In genomic region chr9:107296016-107296040, GRCm38 (mm10) we compare ENCODE assay signal across 8 mouse cellular contexts. TPM values are rescaled to one million over a fixed set of nuclear protein-coding genes. Genes with fewer than 3 reads are reported as not detected.
A peak's percentile ranks its signal among the peaks of the same experiment; 100 is the strongest.
DNase-seq lines count a peak whose midpoint lies in the region; ATAC-seq lines count a peak whose summit lies in the region.

Gene Cish, plus strand, starts transcription at chr9:107296026.

- peak within 1 kb of the TSS; percentile 80 for H3K4me3 ChIP-seq in lung, embryonic 16.5 days (ENCODE audit: low read length)
- peak within 1 kb of the TSS; percentile 57 for H3K4me3 ChIP-seq in embryonic facial prominence, embryonic 14.5 days (ENCODE audit: low read depth, low read length)
- H3K4me3 ChIP-seq in hindbrain, embryonic 12.5 days, result peak within 1 kb of the TSS; percentile 52
- H3K4me3 ChIP-seq in midbrain, embryonic 14.5 days (replicated peaks; ENCODE audit: low read depth, low read length), result peak within 1 kb of the TSS; percentile 71

- peaks cover 7% of the 10 kb centered on the region for H3K36me3 ChIP-seq in lung, embryonic 16.5 days (ENCODE audit: control insufficient read depth, insufficient read depth, low read length)
- peaks cover 11% of the 10 kb centered on the region for H3K36me3 ChIP-seq in embryonic facial prominence, embryonic 14.5 days (ENCODE audit: control insufficient read depth, insufficient read depth, low read length)
- H3K36me3 ChIP-seq in hindbrain, embryonic 12.5 days, result no peaks in the 10 kb centered on the region
- peaks cover 4% of the 10 kb centered on the region for H3K36me3 ChIP-seq in midbrain, embryonic 14.5 days (ENCODE audit: control insufficient read depth, insufficient read depth, low read length)

- intact Hi-C loops in left cerebral cortex, postnatal 36 days (cut with DNase I), result no loop called here

- no peak for ATAC-seq in lung, embryonic 16.5 days (ENCODE audit: low read depth)
- no peak for ATAC-seq in embryonic facial prominence, embryonic 14.5 days (ENCODE audit: low read depth)
- no peak for ATAC-seq in hindbrain, embryonic 12.5 days (ENCODE audit: low FRiP score)
- no peak for ATAC-seq in midbrain, embryonic 14.5 days (ENCODE audit: low FRiP score, low TSS enrichment)

- peak within 1 kb of the TSS; percentile 91 for H3K9ac ChIP-seq in lung, embryonic 16.5 days (ENCODE audit: low read length)
- peak within 1 kb of the TSS; percentile 71 for H3K9ac ChIP-seq in embryonic facial prominence, embryonic 14.5 days (ENCODE audit: low read depth, low read length)
- H3K9ac ChIP-seq in hindbrain, embryonic 12.5 days, result peak within 1 kb of the TSS; percentile 66
- H3K9ac ChIP-seq in midbrain, embryonic 14.5 days (replicated peaks; ENCODE audit: low read length), result peak within 1 kb of the TSS; percentile 66

- peaks cover 15% of the 10 kb centered on the region for H3K4me1 ChIP-seq in lung, embryonic 16.5 days (replicated peaks; ENCODE audit: control insufficient read depth, insufficient read depth, low read length)
- 0 out of 2 replicates have a peak, but pooled peaks cover 3% of the 10 kb centered on the region for H3K4me1 ChIP-seq in embryonic facial prominence, embryonic 14.5 days (ENCODE audit: control insufficient read depth, insufficient read depth, low read length)
- H3K4me1 ChIP-seq in hindbrain, embryonic 12.5 days, result peaks cover 15% of the 10 kb centered on the region
- peaks cover 13% of the 10 kb centered on the region for H3K4me1 ChIP-seq in midbrain, embryonic 14.5 days (ENCODE audit: control insufficient read depth, insufficient read depth, low read length)

- H3K4me2 ChIP-seq in lung, embryonic 16.5 days (ENCODE audit: low read depth, low read length), result peak within 1 kb of the TSS; percentile 91
- peak within 1 kb of the TSS; percentile 76 for H3K4me2 ChIP-seq in embryonic facial prominence, embryonic 14.5 days (ENCODE audit: low read depth, low read length)
- peak within 1 kb of the TSS; percentile 72 for H3K4me2 ChIP-seq in hindbrain, embryonic 12.5 days (replicated peaks)
- peak within 1 kb of the TSS; percentile 95 for H3K4me2 ChIP-seq in midbrain, embryonic 14.5 days (ENCODE audit: low read length)

- no peaks in the 10 kb centered on the region for H3K27me3 ChIP-seq in lung, embryonic 16.5 days (ENCODE audit: control insufficient read depth, insufficient read depth, low read depth, low read length)
- no peaks in the 10 kb centered on the region for H3K27me3 ChIP-seq in embryonic facial prominence, embryonic 14.5 days (replicated peaks; ENCODE audit: control insufficient read depth, insufficient read depth, low read length)
- peaks cover 13% of the 10 kb centered on the region for H3K27me3 ChIP-seq in hindbrain, embryonic 12.5 days
- H3K27me3 ChIP-seq in midbrain, embryonic 14.5 days (ENCODE audit: control insufficient read depth, insufficient read depth, low read length), result no peaks in the 10 kb centered on the region

- DNase-seq in lung, postnatal 4 days, result no peak
- no peak for DNase-seq in embryonic facial prominence, embryonic 14.5 days (ENCODE audit: low spot score)
- DNase-seq in midbrain, embryonic 14.5 days, result no peak
- no peak for DNase-seq in right cerebral cortex, postnatal 10 days (ENCODE audit: low spot score in 2 of 2)
- no peak for DNase-seq in left cerebral cortex, postnatal 36 days (ENCODE audit: low spot score in 2 of 2)
- DNase-seq in urinary bladder, postnatal 4 days (ENCODE audit: low spot score in 2 of 2), result no peak

- peak within 1 kb of the TSS; percentile 92 for H3K27ac ChIP-seq in lung, embryonic 16.5 days (ENCODE audit: low read length)
- peak within 1 kb of the TSS; percentile 69 for H3K27ac ChIP-seq in embryonic facial prominence, embryonic 14.5 days (replicated peaks; ENCODE audit: low read depth, low read length)
- no peak within 1 kb of the TSS for H3K27ac ChIP-seq in hindbrain, embryonic 12.5 days
- no peak within 1 kb of the TSS for H3K27ac ChIP-seq in midbrain, embryonic 14.5 days (replicated peaks; ENCODE audit: low read depth, low read length)

- no peaks in the 10 kb centered on the region for H3K9me3 ChIP-seq in lung, embryonic 16.5 days (ENCODE audit: control insufficient read depth, low read length)
- H3K9me3 ChIP-seq in embryonic facial prominence, embryonic 14.5 days (ENCODE audit: control insufficient read depth, low read length), result no peaks in the 10 kb centered on the region
- no peaks in the 10 kb centered on the region for H3K9me3 ChIP-seq in hindbrain, embryonic 12.5 days (replicated peaks)
- no peaks in the 10 kb centered on the region for H3K9me3 ChIP-seq in midbrain, embryonic 14.5 days (ENCODE audit: control insufficient read depth, low read length)

RNA-seq across cellular contexts. Expression of gene Cish, which starts in this region (rescaled TPM):
- polyA plus RNA-seq in lung, embryonic 16.5 days (2015; fragmentation: Nextera tagmentation; extraction: Ambion mirVana), result 19.3 and 20.5 TPM in 2 replicates
- polyA plus RNA-seq in embryonic facial prominence, embryonic 14.5 days (2014; fragmentation: Nextera tagmentation; extraction: Ambion mirVana), result 5.8 and 6.6 TPM in 2 replicates
- 6.8 and 8.0 TPM in 2 replicates for polyA plus RNA-seq in hindbrain, embryonic 12.5 days (2016; fragmentation: Nextera tagmentation; extraction: Ambion mirVana)
- polyA plus RNA-seq in midbrain, embryonic 14.5 days (2014; fragmentation: Nextera tagmentation; extraction: Ambion mirVana), result 5.0 and 5.5 TPM in 2 replicates
- 10 to 100 TPM in 1 of 2 experiments, 1 to 10 TPM in 1; 4.8 to 11.0 TPM for total RNA-seq in left cerebral cortex, postnatal 36 days (2021)

Comparison
In these comparisons a context has a peak if more than half of its experiments do, and no peak if none do; other contexts are left out.
1. H3K27ac ChIP-seq: peak in lung, embryonic 16.5 days (single experiment) and embryonic facial prominence, embryonic 14.5 days (single experiment); none in hindbrain, embryonic 12.5 days (single experiment) and midbrain, embryonic 14.5 days (single experiment).
2. Peak in every context shown above with its lines, with median percentiles within 50 percentile points of each other: H3K4me2 ChIP-seq, H3K4me3 ChIP-seq and H3K9ac ChIP-seq.